Mouse (Mus musculus): Measurements from ENCODE around the gene Ide.
"Not testable (repeated sequence)": the region's sequence is repeated elsewhere in the genome, so short reads cannot be mapped to it uniquely, and the experiment has no call there.

The Ide gene

DNA sequence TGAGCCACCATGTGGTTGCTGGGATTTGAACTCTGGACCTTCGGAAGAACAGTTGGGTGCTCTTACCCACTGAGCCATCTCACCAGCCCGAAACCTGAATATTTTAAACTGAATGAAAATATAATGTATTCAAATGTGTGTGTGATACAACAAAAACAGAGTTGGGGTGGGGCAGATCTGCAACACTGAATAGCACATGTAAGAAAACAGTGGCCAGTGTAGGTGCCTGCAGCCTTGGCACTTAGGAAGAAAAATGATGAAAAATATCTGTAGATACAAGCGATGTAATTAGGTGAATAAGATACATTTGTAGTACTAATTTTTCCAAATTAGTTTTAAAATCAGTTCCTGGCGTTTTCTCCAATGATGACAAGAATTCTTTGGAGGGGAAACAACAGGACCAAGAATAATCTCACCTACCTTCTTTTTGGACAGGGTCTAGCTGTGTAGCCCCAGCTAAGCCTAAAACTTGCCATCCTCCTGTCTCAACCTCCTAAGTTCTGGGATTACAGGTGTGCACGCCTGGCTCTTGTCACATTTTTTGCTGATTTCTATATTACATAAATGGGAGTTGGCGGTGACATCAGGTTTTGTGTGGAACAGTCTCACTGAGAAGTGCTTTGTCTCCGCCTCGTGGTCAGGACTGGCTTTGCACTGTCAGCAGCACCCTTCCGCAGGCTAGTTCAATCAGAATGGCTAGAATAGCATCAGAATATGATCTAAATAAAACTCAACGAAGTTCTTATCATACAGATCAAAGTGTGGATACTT is 72.1 kb downstream of the Ide start:
- DNase-seq (ENCODE audit: low spot score) = peak; percentile 90

DNA sequence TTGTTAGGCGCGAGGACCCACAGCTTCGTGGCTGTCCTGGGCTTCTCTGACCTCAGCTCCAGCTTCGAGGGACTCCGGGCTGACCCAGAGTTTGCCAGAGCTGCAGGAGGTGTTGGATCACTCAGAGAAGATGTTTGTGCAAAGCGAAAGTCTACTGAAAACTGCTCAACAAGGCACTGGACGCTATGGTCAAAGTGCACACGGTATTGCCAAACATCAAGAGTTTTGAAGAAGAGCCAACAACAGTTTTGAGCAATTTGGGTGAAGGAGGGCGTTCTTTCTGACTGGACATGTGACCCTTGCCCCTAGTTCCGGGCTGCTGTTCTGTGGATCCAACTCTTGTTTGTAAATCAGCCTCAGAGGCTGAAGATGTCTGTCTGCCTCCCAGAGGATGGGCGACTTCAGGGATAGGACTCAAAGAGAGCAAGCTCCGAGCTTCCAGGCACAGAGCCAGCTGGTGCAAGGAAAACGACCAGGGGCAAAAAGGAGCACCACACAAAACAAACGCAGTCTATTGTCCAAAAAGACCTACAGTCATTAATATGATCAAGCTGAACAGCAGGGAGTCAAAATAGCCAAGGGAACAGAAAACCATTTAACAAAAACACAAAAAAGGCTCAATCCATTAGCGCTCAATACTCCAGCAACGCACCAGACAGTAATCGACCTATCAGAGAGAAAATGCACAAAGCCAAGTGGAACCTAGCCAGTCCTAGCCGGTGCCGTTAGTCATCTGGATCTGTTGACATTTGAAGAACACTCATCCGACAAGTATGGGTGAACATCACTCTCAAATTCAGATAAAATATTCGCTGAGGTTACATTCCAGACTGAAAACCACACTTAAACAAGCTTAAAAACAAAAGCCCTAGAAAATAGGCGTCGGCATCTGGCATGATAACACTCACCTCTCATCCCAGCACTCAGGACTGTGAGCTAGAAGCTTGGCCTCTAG is 73.4 kb downstream of the Ide start:
- DNase-seq (ENCODE audit: low spot score) = no peak

DNA sequence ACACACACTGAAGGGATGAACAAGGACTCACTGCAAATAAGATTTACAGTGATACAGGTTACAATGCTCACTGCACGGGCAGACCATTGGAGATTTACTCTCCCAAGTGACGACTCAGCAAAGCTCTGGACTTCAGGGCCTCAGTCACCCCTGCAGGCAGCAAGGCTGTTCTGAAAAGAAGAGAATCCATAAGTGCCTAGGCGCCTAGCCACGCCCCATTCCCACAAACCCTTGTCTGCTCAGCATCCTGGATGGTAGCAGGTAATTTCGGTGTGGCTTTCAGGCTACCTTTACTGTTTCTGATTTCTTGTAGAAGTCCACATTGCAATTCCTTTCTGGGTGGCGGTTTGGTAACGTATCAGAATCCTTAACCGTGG is 74.1 kb downstream of the Ide start:
- DNase-seq (ENCODE audit: low spot score) = no peak

DNA sequence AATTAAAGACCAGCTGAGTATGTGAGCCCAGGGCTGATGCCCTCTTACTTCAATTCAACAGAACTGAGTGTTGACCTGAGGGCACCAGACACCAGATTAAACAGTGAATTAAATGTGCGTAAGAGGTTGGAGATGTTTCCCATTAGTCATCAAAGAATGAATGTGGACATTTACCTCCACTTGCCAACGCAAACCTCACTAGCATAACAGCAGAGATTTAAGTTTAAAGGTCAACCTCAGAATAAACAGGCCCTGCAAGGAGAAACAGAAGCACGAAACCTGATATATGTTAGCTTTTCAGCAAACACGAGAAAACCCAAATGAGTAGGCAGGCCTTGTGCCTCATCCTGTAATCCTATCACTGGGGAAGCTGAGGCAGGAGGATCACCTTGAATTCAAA is 75.3 kb downstream of the Ide start:
- DNase-seq (ENCODE audit: low spot score) = no peak

DNA sequence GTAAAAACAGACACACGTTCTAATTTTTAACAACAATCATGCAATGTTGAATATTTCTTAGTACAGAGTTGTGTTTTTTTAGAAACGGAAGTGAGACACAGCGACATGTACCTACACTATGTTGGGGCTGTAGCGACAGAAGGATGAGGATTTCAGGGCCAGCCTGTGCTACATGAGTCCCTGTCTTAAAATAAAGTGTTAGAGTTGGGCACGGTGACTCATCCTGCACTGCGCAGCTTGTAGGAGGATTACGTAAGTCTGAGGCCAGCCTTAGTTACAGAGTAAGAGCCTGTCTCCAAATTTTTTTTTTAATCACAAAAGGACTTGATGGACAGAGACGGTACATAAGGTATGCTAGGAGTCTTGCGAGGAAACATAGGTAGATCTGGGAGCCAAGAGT is 82.3 kb downstream of the Ide start:
- no peak for DNase-seq (ENCODE audit: low spot score)

DNA sequence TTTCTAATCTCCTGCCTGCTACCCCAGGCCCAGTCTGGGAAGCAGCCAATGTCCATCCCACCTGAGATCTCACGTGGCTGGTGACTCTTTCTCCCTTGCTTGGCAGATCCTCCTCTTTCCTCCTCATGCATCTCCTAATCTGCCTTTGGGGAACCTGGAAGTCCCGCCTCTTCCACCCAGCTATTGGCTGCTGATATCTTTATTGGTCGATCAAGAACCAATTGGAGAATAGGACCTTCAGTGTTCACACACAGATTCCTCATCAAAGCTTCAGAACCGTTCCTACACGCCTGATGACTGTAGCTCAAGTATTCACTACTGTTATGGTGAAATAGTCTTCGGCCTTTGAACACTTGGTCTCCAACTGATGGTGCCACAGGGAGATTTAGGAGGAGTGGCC is 85.5 kb downstream of the Ide start:
- DNase-seq (ENCODE audit: low spot score) = no peak

DNA sequence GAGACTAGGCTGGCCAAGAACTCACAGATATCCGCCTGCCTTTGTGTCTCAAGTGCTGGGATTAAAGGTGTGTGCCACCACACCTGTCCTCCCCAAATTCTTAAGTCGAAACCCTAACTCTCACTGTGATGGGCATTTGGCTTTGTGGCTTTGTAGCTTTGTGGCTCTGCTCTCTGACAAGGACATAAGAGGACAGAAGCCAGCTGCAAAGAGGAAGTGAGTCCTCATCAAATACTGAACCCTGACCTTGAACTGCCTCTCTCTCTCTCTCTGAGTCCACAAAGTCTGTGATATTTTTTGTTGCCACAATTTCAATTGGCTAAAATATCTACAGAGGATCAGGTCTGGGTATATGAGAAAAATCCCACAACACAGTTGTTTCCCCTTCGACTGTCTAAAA is 89.5 kb downstream of the Ide start:
- no peak for DNase-seq (ENCODE audit: low spot score)

DNA sequence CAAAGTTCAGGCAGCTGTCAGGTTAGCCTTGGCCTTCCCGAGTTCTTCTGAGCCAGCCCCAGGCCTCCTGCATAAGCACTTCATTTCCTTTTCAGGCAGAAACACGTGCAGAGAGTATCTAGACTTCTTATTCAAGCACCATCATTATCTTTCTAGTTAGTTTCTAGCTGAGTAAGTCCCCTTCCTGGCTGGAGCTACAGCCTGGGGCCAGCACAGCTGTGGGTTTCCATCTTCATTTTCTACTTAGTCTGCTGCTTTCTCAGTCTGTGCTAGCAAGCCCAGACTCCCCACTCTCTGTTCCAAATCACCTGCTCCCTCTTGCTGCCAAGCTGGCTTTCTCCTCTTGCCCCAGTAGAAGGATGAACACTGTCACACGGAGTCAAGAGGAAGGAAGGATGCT is 90.8 kb downstream of the Ide start:
- no peak for DNase-seq (ENCODE audit: low spot score)

DNA sequence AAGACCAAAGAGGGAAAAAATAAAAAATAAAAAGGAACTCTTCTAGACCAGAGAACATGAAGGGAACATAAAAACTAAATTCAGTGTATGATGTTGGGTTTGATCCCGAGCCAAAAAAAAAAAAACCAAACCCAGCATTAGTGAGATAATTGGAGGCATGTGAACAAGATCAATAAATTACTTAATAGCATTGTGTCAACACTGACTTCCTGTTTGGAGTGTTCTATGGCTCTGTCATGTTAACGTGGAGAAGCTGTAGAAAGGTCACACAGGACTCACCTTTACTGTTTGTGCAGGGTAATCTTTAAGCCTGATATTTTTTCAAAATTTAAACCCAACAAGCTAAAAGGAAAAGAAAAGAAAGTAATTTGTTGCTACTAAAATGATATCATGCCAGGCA is 94.9 kb downstream of the Ide start:
- DNase-seq (ENCODE audit: low spot score) = no peak

DNA sequence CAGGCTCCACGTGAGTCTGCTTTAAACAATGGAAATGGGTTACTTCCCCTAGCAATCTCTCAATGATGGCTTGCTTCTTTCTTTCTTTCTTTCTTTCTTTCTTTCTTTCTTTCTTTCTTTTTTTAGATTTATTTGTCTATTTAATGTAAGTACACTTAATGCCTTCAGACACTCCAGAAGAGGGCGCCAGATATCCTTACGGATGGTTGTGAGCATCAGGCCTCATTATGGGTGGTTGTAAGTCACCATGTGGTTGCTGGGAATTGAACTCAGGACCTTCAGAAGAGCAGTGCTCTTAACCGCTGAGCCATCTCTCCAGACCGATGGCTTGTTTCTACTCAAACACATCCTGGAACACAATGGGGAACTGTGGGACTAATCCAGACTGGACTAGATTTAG is 96.5 kb downstream of the Ide start:
- no peak for DNase-seq (ENCODE audit: low spot score)

DNA sequence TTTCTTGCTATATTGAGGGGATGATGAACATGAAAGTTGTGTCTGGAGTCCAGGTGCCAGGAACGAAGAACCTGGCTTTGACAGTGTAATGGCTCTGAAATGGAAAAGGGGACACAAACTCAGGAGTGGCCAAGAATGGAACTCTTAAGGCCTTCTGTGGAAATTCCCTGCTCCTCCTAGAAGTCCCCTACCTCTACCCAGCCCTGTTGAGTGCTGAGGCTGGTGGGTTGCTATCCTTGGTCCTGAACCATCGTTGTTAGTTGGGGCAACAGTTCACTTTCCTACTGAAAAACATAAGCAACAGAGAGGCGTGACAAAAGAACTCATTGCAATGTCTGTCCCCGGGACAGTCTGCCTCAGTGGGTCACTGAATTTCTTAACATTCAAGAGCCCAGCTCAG is 98.6 kb downstream of the Ide start:
- no peak for DNase-seq (ENCODE audit: low spot score)

DNA sequence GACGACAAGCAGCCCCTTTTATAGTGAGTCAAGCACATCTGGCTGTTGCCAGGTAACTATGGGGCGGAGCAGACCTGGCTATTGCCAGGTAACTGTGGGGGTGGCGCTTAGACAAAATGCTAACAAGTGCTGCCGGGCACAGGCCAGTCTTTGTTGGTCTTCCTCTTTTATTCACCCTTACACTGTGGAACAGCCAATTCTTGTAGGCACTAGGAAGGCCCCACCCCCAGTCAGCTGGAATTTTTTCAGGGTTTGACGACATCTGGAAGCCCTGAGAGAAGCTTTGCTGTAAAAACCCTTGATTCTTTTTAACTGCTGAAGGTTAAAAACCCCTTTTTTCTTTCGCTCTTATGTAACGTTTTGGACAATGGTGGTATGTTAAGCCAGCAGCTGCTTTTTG is 99.0 kb downstream of the Ide start:
- no peak for DNase-seq (ENCODE audit: low spot score)

DNA sequence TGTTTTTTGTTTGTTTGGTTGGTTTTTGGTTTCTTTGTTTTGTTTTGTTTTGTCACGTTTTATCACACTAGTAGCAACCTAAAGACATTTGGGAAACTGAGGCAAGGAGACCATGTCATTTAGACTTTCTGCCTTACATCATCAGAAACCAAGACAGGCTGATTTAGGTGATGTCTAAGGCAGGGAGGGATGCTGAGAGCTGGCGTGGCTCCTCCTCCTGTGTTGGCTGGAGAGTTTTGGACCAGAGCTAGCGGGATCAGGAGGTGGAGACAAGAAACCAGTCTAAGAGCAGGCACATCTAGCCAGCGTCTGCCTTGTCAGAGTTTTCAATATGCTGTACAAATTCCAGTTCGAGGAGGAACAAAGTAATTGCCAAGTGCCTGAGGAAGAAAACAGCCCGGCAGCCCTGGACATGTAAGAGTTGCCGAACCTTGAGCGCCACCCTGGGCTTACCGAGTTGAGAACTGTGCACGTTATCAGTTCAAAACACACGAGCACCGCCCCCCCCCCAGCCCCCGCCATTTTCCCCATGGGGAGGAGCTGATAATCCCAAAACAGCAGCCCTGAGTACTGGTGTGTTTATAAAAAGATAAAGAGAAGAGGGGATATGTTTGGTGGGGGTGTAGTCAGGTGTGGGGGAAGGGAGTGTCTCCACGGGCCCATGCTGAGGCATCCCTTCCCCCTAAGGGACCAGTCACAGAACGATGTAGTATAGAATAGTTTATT is 99.8 kb downstream of the Ide start:
- no peak for DNase-seq (ENCODE audit: low spot score)

DNA sequence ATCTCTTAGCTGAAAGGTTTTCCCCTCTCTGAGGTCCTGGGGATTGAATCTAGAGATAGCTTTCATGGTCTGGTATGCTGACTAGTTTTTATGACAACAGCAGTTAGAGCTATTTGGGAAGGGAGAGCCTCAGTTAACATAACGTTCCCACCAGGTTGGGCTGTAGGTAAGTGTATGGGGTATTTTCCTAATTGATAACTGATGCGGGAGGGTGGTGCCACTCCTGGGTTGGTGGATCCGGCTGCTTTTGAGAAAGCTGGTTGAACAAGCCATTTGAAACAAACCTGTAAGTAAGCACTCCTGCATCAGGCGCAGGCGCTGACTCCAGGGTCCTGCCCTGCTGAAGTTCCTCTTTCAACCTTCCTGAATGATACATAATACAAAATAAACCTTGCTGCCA is 100.3 kb downstream of the Ide start:
- no peak for DNase-seq (ENCODE audit: low spot score)

DNA sequence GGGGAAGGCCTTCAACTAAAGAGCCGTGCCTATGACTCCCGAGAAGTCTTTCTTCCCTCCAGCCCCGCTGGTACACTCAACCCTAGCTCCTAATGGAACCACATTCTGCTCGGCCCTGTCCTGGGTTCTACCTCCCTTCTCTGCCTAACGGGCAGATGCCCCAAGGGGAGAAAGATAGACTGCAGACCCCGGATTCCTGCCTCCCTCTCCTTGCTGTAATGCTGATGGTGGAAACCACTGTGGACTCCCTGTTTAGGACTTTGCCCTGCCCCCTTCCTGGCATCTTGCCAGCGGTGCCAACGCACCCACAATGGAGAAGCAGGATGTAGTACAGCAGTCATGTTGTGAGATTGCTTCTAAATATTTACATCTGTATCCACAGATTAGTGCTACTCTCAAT is 101.8 kb downstream of the Ide start:
- DNase-seq (ENCODE audit: low spot score) = no peak

DNA sequence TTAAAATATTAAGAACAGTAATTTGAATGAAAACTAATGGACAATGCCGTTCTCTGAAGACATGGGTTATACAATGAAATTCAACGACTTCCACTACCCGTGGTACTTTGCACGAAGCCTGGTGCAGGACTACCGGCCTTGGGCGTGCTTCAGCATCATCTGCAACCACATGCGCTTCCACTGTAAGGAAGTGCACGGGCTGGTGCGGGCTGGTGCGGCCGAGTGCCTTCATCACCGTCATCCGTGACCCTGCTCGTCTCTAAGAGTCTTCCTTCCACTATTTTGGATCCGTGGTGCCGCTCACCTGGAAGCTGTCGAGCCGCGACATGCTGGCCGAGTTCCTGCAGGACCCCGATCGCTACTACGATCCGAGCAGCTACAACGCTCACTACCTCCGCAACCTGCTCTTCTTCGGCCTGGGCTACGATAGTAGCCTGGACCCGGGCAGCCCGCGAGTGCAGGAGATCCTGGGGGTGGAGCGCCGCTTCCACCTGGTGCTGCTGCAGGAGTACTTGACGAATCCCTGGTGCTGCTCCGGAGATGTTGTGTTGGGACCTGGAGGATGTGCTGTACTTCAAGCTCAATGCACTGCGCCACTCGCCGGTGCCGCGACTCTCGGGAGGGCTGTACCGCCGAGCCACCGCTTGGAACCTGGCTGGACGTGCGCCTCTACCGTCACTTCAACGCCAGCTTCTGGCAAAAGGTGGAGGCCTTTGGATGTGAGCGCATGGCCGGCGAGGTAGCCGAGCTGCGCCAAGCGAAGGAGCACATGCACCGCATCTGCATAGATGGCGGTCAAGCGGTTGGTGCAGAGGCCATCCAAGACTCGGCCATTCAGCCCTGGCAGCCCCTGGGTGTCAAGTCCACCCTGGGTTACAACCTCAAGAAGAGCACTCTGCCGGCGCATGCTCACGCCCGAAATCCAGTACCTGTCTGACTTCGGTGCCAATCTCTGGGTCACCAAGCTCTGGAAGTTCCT is 103.8 kb downstream of the Ide start:
- DNase-seq (ENCODE audit: low spot score) = no peak

DNA sequence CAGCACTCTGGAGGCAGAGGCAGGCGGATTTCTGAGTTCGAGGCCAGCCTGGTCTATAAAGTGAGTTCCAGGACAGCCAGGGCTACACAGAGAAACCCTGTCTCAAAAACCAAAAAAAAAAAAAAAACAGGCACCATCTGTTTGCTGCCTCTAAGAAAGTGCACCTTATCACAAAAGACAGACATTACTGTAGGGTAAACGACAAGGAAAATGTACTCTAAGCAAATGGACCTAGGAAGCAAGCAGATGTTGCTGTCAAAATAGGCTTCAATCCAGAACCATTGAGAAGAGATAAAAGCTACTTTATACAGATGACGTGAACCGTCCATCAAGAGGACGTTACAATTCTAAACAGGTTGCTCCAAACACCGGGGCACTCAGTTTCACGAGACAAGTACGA is 105.1 kb downstream of the Ide start:
- DNase-seq (ENCODE audit: low spot score) = not testable (repeated sequence)

DNA sequence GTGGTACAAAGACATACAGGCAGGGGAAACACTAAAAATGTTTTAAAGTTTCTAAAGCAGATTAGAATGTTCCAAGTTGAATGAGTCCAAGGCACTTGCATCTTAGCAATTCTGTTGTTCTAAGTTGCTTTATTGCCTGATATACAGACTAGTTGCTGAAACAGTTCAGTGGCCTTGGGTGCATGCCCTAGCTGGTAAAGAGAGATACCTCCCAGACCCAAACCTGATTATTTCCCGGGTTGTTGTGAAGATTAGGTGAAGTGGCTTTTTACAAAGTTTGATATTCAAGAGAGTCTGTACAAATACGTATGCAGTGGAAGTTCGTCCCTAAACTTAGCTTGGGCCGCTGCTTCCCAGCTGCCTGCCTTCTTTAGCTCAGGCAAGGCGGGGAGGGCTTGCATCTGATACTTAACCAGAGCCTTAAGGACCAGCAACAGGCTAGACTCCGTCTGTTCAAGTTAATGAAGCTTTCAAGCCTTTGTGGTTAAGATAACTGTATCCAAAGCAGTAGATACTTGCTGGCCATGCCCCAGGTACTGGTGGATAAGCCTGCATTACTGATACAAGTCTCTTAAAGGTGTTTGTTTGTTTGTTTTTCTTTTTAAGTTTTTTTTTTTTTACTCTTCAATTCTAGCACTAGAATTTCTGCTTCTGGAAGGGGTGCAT is 112.3 kb downstream of the Ide start:
- no peak for DNase-seq (ENCODE audit: low spot score)

Measured in layer of hippocampus, adult 9-10 months (tissue).